Mouse (Mus musculus) heart, embryonic 14.5 days (tissue): ENCODE measurements at regions not wholly inside any gene's neighbourhood (a gene's known extent, or its start where the extent isn't known, plus 50 kb on each side); places are given as distances from the start of the nearest gene placed in this dataset.

Source experiments
- ATAC-seq: fragments of 200-750 bp; cut with Nextera tagmentation; 2 replicates; pipeline ENCODE4 v1.8.0; 2017; ENCODE audit warnings: low read depth, moderate TSS enrichment; ENCODE audit not compliant: insufficient number of reproducible peaks, insufficient read depth, low FRiP score
- H3K27ac ChIP-seq, 2 experiments: fragments of 200-500 bp in 1 of 2; fragments of 300-500 bp in 1 of 2; sonication (generic) in 1 of 2; replicated peaks in 1 of 2; 2 replicates each; pipeline ENCODE4 v1.5.1; 2012 to 2014; ENCODE audit warnings: low read depth in 2 of 2, low read length in 2 of 2, control low read depth in 1 of 2, mild to moderate bottlenecking in 1 of 2, mixed read lengths in 1 of 2; ENCODE audit not compliant: control insufficient read depth in 1 of 2, insufficient read depth in 1 of 2
- H3K27me3 ChIP-seq: fragments of 300-500 bp; sonication (generic); 2 replicates; pipeline ENCODE4 v1.6.1; 2014; ENCODE audit warnings: mild to moderate bottlenecking, low read length, control low read depth; ENCODE audit not compliant: control insufficient read depth, insufficient read depth
- H3K36me3 ChIP-seq: fragments of 300-500 bp; sonication (generic); 2 replicates; pipeline ENCODE4 v1.6.1; 2014; ENCODE audit warnings: mild to moderate bottlenecking, control low read depth, low read length, mixed read lengths; ENCODE audit not compliant: control insufficient read depth, insufficient read depth
- H3K4me1 ChIP-seq, 2 experiments: fragments of 200-500 bp in 1 of 2; fragments of 300-500 bp in 1 of 2; sonication (generic) in 1 of 2; 2 replicates each; pipeline ENCODE4 v1.6.1; 2012 to 2014; ENCODE audit warnings: low read length in 2 of 2, control low read depth in 1 of 2, mixed read lengths in 1 of 2; ENCODE audit not compliant: control insufficient read depth in 2 of 2, insufficient read depth in 2 of 2
- H3K4me2 ChIP-seq: fragments of 300-500 bp; sonication (generic); 2 replicates; pipeline ENCODE4 v1.6.1; 2014; ENCODE audit warnings: mild to moderate bottlenecking, low read length
- H3K4me3 ChIP-seq, 2 experiments: fragments of 200-500 bp in 1 of 2; fragments of 300-500 bp in 1 of 2; sonication (generic) in 1 of 2; 2 replicates each; pipeline ENCODE4 v1.5.1; 2012 to 2014; ENCODE audit warnings: low read length in 2 of 2, mild to moderate bottlenecking in 2 of 2, control low read depth in 1 of 2, low read depth in 1 of 2, moderate library complexity in 1 of 2; ENCODE audit not compliant: control insufficient read depth in 1 of 2, insufficient read depth in 1 of 2
- H3K9ac ChIP-seq: fragments of 300-500 bp; sonication (generic); 2 replicates; pipeline ENCODE4 v1.6.1; 2014; ENCODE audit warnings: mild to moderate bottlenecking, low read length
- H3K9me3 ChIP-seq: fragments of 300-500 bp; sonication (generic); 2 replicates; pipeline ENCODE4 v1.6.1; 2016; ENCODE audit warnings: low read length, control low read depth; ENCODE audit not compliant: control insufficient read depth
- WGBS: fragments of 180-500 bp; shearing (Covaris S2); extraction: QIAGEN DNeasy Blood & Tissue Kit; methylation state at CpG from one replicate; pipeline ENCODE4 v1.1.7; 2014; 5-methylcytosine and 5-hydroxymethylcytosine counted together

DNA sequence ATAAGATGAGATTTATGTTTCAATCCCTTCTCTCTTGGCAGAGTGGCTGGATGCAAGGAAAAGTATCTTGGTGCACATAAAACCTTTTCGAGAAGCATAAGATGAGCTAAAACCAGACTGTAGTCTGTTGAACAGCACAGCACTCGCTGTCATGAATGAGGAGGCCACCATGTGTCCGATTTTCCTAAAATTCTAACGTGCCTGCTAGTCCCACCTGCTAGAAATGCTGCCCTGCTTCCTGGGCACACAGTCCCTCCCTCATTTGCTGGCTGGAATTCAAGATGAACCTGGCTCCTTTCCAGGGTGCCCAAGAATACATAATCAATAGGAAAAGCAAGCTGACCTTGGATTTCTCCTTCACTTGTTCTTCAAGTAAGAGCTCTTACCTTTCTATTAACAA, 501.4 kb upstream of the Map3k7 start:
- Histone ChIP-seq H3K9ac (no peak overlapping the region), H3K27me3 (no peaks in the 10 kb centered on the region), H3K4me1 (peaks cover 0 to 4% of the 10 kb centered on the region in 2 experiments; a peak in 3 of 4 replicates), H3K9me3 (no peaks in the 10 kb centered on the region), H3K27ac (no peak overlapping the region), H3K36me3 (no peaks in the 10 kb centered on the region), H3K4me3 (no peak overlapping the region), H3K4me2 (no peak overlapping the region)
- 78% methylated on average over 4 of the region's 4 CpGs for WGBS
- ATAC-seq, result no peak

GRCm38 (mm10) chr4:31463130-31463698, 500.7 kb upstream of the Map3k7 start:
- no peak overlapping the region for H3K9ac ChIP-seq
- H3K9me3 ChIP-seq, result no peaks in the 10 kb centered on the region
- no peak overlapping the region for H3K4me2 ChIP-seq
- 79% methylated on average over 5 of the region's 5 CpGs for WGBS
- H3K27ac ChIP-seq, result no peak overlapping the region
- no peaks in the 10 kb centered on the region for H3K27me3 ChIP-seq
- no peak for ATAC-seq
- H3K4me1 ChIP-seq, result peaks cover 0 to 4% of the 10 kb centered on the region in 2 experiments; a peak in 3 of 4 replicates
- H3K4me3 ChIP-seq, result no peak overlapping the region
- H3K36me3 ChIP-seq, result no peaks in the 10 kb centered on the region

- WGBS, result 77% methylated on average over 9 of the region's 9 CpGs
- no peak overlapping the region for H3K4me2 ChIP-seq
- H3K4me1 ChIP-seq, result peaks cover 2 to 11% of the 10 kb centered on the region in 2 experiments; a peak in 3 of 4 replicates
- H3K9ac ChIP-seq, result no peak overlapping the region
- ATAC-seq, result no peak
- H3K4me3 ChIP-seq, result no peak overlapping the region
- H3K36me3 ChIP-seq, result no peaks in the 10 kb centered on the region
- H3K27me3 ChIP-seq, result no peaks in the 10 kb centered on the region
- H3K9me3 ChIP-seq, result no peaks in the 10 kb centered on the region
- peak overlapping the region; percentile 46 to 47; a peak in 1 of 4 replicates for H3K27ac ChIP-seq
Measured at GRCm38 (mm10) chr4:31468306-31468705, 495.6 kb upstream of the Map3k7 start.

DNA sequence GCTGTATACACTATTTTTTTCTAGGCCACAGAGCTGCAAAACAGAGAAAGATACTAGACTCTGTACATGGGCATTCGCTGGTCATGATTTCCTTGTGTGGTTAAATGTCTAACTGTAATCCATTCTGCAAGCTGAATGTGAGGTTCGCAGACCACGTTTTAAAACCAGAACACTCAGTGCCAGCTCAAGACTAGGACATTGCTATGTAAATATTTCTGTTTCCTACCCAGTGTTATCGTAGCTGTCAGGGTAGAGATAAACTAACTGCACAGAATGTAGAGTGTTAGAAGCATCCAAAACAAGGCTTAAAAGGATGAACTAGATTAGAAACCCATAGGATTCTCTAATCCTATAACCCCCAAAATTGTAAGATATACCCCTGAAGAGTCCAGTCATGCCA, 494.1 kb upstream of the Map3k7 start:
- H3K4me2 ChIP-seq, result no peak overlapping the region
- peak; percentile 59; the same call in 1 of the 2 replicates for ATAC-seq
- H3K27me3 ChIP-seq, result no peaks in the 10 kb centered on the region
- peak overlapping the region in 1 of 2 experiments; percentile 46; a peak in 2 of 4 replicates for H3K27ac ChIP-seq
- H3K36me3 ChIP-seq, result no peaks in the 10 kb centered on the region
- WGBS, result 17% methylated on average over 4 of the region's 4 CpGs
- no peak overlapping the region for H3K4me3 ChIP-seq
- H3K4me1 ChIP-seq, result peaks cover 2 to 11% of the 10 kb centered on the region in 2 experiments; a peak in 2 of 4 replicates
- no peaks in the 10 kb centered on the region for H3K9me3 ChIP-seq
- H3K9ac ChIP-seq, result no peak overlapping the region

DNA sequence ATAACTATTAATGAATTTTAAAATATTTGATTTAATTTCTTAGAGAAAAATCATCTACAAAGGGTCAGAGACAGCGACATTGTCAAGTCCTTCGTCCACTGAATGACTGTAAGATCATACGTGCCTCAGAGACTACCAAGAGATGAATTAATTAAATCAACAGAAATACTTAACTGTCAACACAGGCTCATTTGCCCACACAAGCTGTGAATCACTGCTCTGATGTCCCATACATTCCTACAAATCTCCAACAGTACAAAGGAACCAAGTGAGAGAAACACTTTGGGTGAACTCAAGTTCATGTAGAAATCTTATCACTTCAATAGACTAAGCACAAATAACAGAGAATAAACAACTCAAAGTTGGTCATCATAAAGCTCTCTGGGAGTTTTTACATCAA, 471.4 kb upstream of the Map3k7 start:
- H3K27ac ChIP-seq, result no peak overlapping the region
- no peak overlapping the region for H3K4me3 ChIP-seq
- no peaks in the 10 kb centered on the region for H3K27me3 ChIP-seq
- no peaks in the 10 kb centered on the region for H3K4me1 ChIP-seq
- no peaks in the 10 kb centered on the region for H3K9me3 ChIP-seq
- no peak for ATAC-seq
- no peaks in the 10 kb centered on the region for H3K36me3 ChIP-seq
- no peak overlapping the region for H3K4me2 ChIP-seq
- WGBS, result 76% methylated on average over 3 of the region's 3 CpGs
- H3K9ac ChIP-seq, result no peak overlapping the region

DNA sequence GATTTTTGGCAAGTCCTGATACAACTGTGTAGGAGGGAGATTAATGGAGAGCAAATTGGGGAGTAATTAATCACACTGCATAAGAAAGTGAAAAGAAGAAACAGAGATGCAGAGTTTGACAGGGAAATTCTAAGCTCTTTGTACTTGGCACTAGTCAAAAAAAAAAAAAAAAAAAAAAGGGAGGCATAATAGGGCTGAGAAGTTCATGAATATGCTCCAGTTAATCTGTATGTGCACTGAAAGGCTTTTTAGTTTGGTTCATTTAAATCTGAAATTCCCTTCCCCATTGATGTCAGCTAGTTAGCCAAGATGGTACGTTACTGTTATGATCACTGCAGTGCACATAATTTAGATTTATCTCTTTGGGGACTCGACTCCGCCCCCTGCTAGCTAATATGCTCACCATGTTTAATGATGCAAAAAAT, 470.8 kb upstream of the Map3k7 start:
- Histone ChIP-seq H3K27ac (no peak overlapping the region), H3K9me3 (no peaks in the 10 kb centered on the region), H3K36me3 (no peaks in the 10 kb centered on the region), H3K4me3 (no peak overlapping the region), H3K4me1 (no peaks in the 10 kb centered on the region), H3K9ac (no peak overlapping the region), H3K4me2 (no peak overlapping the region), H3K27me3 (no peaks in the 10 kb centered on the region)
- 83% methylated on average over 3 of the region's 3 CpGs for WGBS
- no peak for ATAC-seq

DNA sequence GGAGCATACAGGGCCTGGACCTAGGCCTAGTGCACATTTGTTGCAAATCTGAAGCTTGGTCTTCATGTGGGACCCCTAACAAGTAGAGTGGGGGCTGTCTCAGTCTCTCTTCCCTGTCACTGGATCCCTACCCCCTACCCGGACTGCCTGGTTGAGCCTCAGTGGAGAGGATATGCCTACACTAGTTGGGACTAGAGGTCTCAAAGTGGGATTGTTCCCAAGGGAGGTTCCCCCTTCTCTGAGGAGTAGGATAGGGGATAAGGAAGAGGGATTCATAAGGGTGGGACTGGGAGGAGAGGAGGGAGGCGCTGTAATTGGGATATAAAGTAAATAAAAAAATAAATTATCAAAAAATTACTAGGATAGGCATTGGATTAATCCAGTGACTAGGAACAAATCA, 464.0 kb upstream of the Map3k7 start:
- H3K9me3 ChIP-seq, result no peaks in the 10 kb centered on the region
- H3K27ac ChIP-seq, result no peak overlapping the region
- no peaks in the 10 kb centered on the region for H3K36me3 ChIP-seq
- WGBS, result 91% methylated on average over 2 of the region's 2 CpGs
- no peak overlapping the region for H3K4me2 ChIP-seq
- H3K4me3 ChIP-seq, result no peak overlapping the region
- no peak for ATAC-seq
- no peaks in the 10 kb centered on the region for H3K4me1 ChIP-seq
- H3K27me3 ChIP-seq, result no peaks in the 10 kb centered on the region
- H3K9ac ChIP-seq, result no peak overlapping the region

DNA sequence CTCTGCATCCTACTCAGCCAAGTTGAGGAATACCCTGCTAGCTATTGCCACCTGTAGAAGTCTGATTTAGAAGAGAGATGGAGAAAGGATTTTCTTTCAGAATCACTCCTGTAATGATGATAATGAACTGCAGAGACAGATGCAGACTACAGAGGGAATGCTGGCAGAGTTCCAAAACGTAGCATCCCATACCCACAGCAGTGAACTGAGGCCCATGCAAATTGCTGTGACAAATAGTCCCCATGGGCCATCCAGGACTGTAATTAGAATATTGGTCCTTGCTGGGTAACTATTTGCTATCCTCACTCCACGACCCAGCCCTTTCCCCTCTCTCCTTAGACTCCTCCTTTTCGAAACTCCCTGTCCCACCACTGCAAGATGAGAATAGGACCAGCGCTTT, 463.5 kb upstream of the Map3k7 start:
- Histone ChIP-seq H3K9me3 (no peaks in the 10 kb centered on the region), H3K9ac (no peak overlapping the region), H3K4me2 (no peak overlapping the region), H3K4me3 (no peak overlapping the region), H3K36me3 (no peaks in the 10 kb centered on the region), H3K4me1 (no peaks in the 10 kb centered on the region), H3K27ac (no peak overlapping the region), H3K27me3 (no peaks in the 10 kb centered on the region)
- 79% methylated on average over 4 of the region's 4 CpGs for WGBS
- no peak for ATAC-seq
